Mouse (Mus musculus) bone marrow, adult 2 months (tissue): ENCODE data around the gene Gm42957. TPM values are rescaled to one million over a fixed set of nuclear protein-coding genes. Genes with fewer than 3 reads are reported as not detected.

ENCODE experiments used
- H3K27ac ChIP-seq: fragments of 200-500 bp; 2 replicates; pipeline ENCODE4 v1.5.1; 2012; ENCODE audit warnings: low read depth, mild to moderate bottlenecking, control low read depth, inconsistent platforms, low read length; ENCODE audit not compliant: control insufficient read depth, poor library complexity, insufficient read depth
- H3K4me1 ChIP-seq: fragments of 200-500 bp; 2 replicates; pipeline ENCODE4 v1.6.1; 2011; ENCODE audit warnings: low read length; ENCODE audit not compliant: control insufficient read depth, insufficient read depth
- H3K4me3 ChIP-seq: fragments of 200-500 bp; replicated peaks from 2 replicates; pipeline ENCODE3; 2011; ENCODE audit warnings: mild to moderate bottlenecking, low read depth, low read length, control low read depth; ENCODE audit not compliant: control insufficient read depth
- CTCF ChIP-seq: fragments of 200-500 bp; IDR thresholded peaks from 2 replicates; pipeline ENCODE4 v1.5.1; 2011; ENCODE audit warnings: low read length, control low read depth; ENCODE audit not compliant: control insufficient read depth, insufficient read depth
- POLR2A ChIP-seq: fragments of 200-500 bp; IDR thresholded peaks from 2 replicates; pipeline ENCODE4 v1.6.1; 2011; ENCODE audit warnings: low read depth, mild to moderate bottlenecking, control low read depth, low read length, borderline replicate concordance; ENCODE audit not compliant: control insufficient read depth
- WGBS: fragments of 180-500 bp; shearing (Covaris S2); methylation state at CpG from one replicate; pipeline ENCODE4 v1.1.7; 2018; 5-methylcytosine and 5-hydroxymethylcytosine counted together
- polyA plus RNA-seq: library from polyadenylated mRNA; stranded (reverse); fragments of >200 nt; gene quantifications from 2 replicates; pipeline ENCODE4 v1.2.4, GENCODE M21; 2011; ENCODE audit warnings: low replicate concordance; ENCODE audit not compliant: missing spikeins, insufficient read depth, insufficient read length

Gene Gm42957
- polyA plus RNA-seq, 1 experiment, result not detected

DNA sequence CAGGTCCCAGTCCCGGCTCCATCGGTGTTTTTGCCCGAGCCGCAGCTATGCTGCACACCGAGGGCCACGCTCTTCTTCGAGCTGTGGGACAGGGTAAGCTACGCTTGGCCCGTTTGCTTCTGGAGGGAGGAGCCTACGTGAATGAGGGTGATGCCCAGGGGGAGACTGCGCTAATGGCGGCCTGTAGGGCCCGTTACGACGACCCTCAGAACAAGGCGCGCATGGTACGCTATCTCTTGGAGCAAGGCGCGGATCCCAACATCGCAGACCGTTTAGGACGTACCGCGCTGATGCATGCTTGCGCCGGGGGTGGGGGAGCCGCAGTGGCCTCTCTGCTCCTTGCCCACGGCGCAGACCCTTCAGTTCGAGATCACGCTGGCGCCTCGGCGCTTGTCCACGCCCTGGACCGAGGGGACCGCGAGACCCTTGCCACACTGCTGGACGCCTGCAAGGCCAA, 37.8 kb upstream of the Gm42957 start:
- WGBS, result under 1% methylated on average over 40 of the region's 40 CpGs
- no peak overlapping the region for H3K27ac ChIP-seq
- no peak overlapping the region for H3K4me3 ChIP-seq
- no peak for TF ChIP-seq POLR2A
- no peak for TF ChIP-seq CTCF
- peaks cover 1% of the 10 kb centered on the region; the same call in 1 of the 2 replicates for H3K4me1 ChIP-seq

DNA sequence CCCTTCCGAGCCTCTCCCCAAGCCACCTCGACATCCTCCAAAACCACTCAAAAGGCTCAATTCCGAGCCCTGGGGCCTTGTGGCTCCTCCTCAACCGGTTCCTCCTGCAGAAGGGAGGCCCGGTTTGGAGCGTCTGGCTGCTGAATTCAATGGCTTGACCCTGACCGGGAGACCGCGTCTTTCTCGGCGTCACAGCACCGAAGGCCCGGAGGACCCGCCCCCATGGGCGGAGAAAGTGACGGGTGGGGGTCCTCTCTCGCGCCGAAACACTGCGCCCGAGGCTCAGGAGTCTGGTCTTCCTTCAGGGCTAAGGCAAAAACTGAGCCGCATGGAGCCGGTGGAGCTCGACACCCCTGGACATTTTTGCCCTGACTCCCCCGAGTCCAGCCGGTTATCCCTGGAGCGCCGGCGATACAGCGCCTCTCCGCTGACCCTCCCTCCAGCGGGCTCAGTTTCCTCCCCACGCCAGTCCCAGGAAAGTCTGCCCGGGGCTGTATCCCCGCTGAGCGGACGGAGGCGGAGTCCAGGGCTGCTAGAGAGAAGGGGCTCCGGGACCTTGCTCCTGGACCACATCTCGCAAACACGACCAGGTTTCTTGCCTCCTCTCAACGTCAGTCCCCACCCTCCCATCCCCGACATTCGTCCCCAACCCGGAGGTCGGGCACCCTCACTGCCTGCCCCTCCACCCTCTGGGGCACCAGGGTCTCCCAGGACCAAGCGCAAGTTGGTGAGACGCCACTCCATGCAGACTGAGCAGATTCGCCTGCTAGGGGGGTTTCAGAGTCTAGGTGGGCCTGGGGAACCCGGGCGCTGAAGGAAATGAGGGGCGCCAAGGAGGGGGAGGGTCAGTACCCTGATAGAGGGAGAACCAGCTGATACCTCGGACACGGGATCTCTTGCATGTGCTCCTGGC, 36.9 kb upstream of the Gm42957 start:
- Histone ChIP-seq H3K4me3 (no peak overlapping the region), H3K4me1 (peaks cover 1% of the 10 kb centered on the region; the same call in 1 of the 2 replicates), H3K27ac (no peak overlapping the region)
- no peak for TF ChIP-seq CTCF
- TF ChIP-seq POLR2A, result no peak
- WGBS, result 10% methylated on average over 54 of the region's 54 CpGs

- 78% methylated on average over 8 of the region's 8 CpGs for WGBS
- Histone ChIP-seq H3K4me3 (no peak overlapping the region), H3K27ac (no peak overlapping the region), H3K4me1 (peaks cover 1% of the 10 kb centered on the region; the same call in 1 of the 2 replicates)
- TF ChIP-seq POLR2A, result no peak
- no peak for TF ChIP-seq CTCF
Measured at GRCm38 (mm10) chr3:96599069-96599393, 36.2 kb upstream of the Gm42957 start.

GRCm38 (mm10) chr3:96599411-96599810, 35.9 kb upstream of the Gm42957 start:
- 89% methylated on average over 3 of the region's 3 CpGs for WGBS
- Histone ChIP-seq H3K4me1 (peaks cover 1% of the 10 kb centered on the region; the same call in 1 of the 2 replicates), H3K4me3 (no peak overlapping the region), H3K27ac (no peak overlapping the region)
- no peak for TF ChIP-seq CTCF
- TF ChIP-seq POLR2A, result no peak

GRCm38 (mm10) chr3:96600639-96601250, 34.5 kb upstream of the Gm42957 start, which contains the start of gene Lix1l:
Gene Lix1l, plus strand, starts transcription at chr3:96601149.
- TF ChIP-seq POLR2A (0 out of 2 replicates have a peak, but pooled peaks have one; percentile 11), CTCF (no peak)
- Histone ChIP-seq H3K27ac (peak within 1 kb of the TSS; percentile 37; the same call in 1 of the 2 replicates), H3K4me1 (peaks cover 1% of the 10 kb centered on the region; the same call in 1 of the 2 replicates), H3K4me3 (peak within 1 kb of the TSS; percentile 56)
- 2% methylated on average over 27 of the region's 27 CpGs for WGBS

- TF ChIP-seq POLR2A, result 0 out of 2 replicates have a peak, but pooled peaks have one; percentile 11
- TF ChIP-seq CTCF, result no peak
- WGBS, result 3% methylated on average over 40 of the region's 40 CpGs
- Histone ChIP-seq H3K4me1 (peaks cover 1% of the 10 kb centered on the region; the same call in 1 of the 2 replicates), H3K4me3 (peak overlapping the region; percentile 56), H3K27ac (peak overlapping the region; percentile 37; the same call in 1 of the 2 replicates)
Measured at GRCm38 (mm10) chr3:96601251-96601787, 34.0 kb upstream of the Gm42957 start.

DNA sequence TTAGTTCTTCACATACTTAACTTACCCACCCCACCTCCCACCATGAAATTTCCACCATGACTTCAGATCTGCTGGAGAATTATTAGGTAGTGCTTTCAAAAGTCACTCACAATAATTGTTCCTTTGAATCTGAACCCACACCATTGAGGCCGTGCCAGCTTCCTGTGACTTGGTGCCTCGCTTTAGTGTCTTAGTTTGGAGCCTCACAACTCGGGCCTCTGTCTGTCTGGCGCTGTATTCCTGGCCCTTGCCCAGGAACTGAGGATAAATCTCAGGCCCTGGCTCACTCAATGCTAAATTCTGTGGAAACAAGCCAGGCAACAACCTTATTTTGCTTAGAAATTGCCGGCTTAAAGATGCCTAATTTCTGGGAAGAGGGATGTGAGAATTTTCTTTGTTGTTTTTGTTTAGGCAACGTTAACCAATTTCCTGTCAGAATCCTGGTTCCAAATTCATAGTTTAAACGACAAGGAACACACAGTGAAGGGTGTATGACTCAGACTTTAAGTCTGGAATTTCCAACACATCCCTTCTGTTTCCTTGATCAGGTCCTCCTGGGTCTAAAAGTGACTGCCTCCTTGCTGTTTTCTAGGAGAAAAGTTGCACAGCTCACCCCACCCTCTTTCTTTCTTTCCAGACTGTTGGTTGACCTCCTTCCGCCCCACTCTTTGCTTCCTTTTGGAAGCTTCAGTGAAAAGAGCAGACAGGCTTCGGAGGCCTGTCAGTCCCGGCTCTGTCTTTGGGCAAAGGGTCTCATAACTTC, 33.2 kb upstream of the Gm42957 start:
- no peak for TF ChIP-seq POLR2A
- no peak for TF ChIP-seq CTCF
- WGBS, result 64% methylated on average over 10 of the region's 10 CpGs
- H3K4me3 ChIP-seq, result no peak overlapping the region
- no peak overlapping the region for H3K27ac ChIP-seq
- peaks cover 1% of the 10 kb centered on the region; the same call in 1 of the 2 replicates for H3K4me1 ChIP-seq
